Comparison of ENCODE assay signal across 24 mouse cellular contexts in genomic region chr19:32333544-32333943, GRCm38 (mm10).
"Had no signal": no experiment of that assay in that cellular context is flagged by ENCODE, and none has a peak within 500 bp of the region (broad histone marks: within the 10 kb centered on the region; RNA-seq: fewer than 3 reads in every experiment).

No protein-coding gene starts in this region.

- H3K27me3 ChIP-seq: intestine, embryonic 15.5 days; limb, embryonic 12.5 days; liver, embryonic 13.5 days had no signal

- H3K36me3 ChIP-seq: hindbrain, embryonic 10.5 days; intestine, embryonic 15.5 days; limb, embryonic 10.5 days; limb, embryonic 12.5 days; liver, embryonic 13.5 days had no signal

- DNase-seq: gastrocnemius, adult 2 months; gastrocnemius, postnatal 10 days; gastrocnemius, postnatal 25 days; heart, postnatal 10 days; heart, postnatal 4 days; kidney, adult 18-20 months; kidney, adult 8-10 months; kidney, postnatal 10 days; kidney, postnatal 25 days; kidney, postnatal 4 days; liver; liver, embryonic 13.5 days had no signal

- ATAC-seq: inflammation-experienced regulatory T-cells, adult 6 months; intestine, embryonic 15.5 days; intestine, postnatal 0 days had no signal

- H3K27ac ChIP-seq: gastrocnemius, adult 2 months; heart, adult 2 months; hindbrain, embryonic 10.5 days; hindbrain, embryonic 14.5 days; intestine, embryonic 15.5 days; layer of hippocampus, adult 2 months; left cerebral cortex, adult 2 months; limb, embryonic 10.5 days; limb, embryonic 12.5 days; liver, embryonic 13.5 days had no signal

- H3K4me3 ChIP-seq: gastrocnemius, adult 2 months; heart, adult 2 months; hindbrain, embryonic 10.5 days; intestine, embryonic 15.5 days; layer of hippocampus, adult 2 months; left cerebral cortex, adult 2 months; limb, embryonic 10.5 days; limb, embryonic 12.5 days; liver, embryonic 13.5 days had no signal

- H3K4me2 ChIP-seq: heart, embryonic 11.5 days; hindbrain, embryonic 14.5 days; intestine, embryonic 15.5 days; limb, embryonic 12.5 days; liver, embryonic 11.5 days; liver, embryonic 13.5 days had no signal

- H3K9ac ChIP-seq: hindbrain, embryonic 14.5 days; intestine, embryonic 15.5 days; limb, embryonic 12.5 days; liver, embryonic 13.5 days had no signal

- H3K9me3 ChIP-seq: hindbrain, embryonic 10.5 days; intestine, embryonic 15.5 days; limb, embryonic 10.5 days; limb, embryonic 12.5 days; liver, embryonic 13.5 days had no signal
